Mouse (Mus musculus): Measurements from ENCODE around the gene Arxes2.
"Not testable (repeated sequence)": the region's sequence is repeated elsewhere in the genome, so short reads cannot be mapped to it uniquely, and the experiment has no call there.

Arxes2 gene

GRCm38 (mm10) chrX:135993664-135994119 is at the start of gene Arxes2:
TSS of gene Arxes2 (plus strand) at chrX:135993824.
- not testable (repeated sequence) for H3K36me3 ChIP-seq (ENCODE audit: control insufficient read depth, insufficient read depth, low read length, poor library complexity, severe bottlenecking); DNase-seq (ENCODE audit: low read depth, low spot score); H3K27me3 ChIP-seq (ENCODE audit: control insufficient read depth, insufficient read depth, low read length, poor library complexity, severe bottlenecking)

- no peaks in the 10 kb centered on the region for H3K36me3 ChIP-seq (ENCODE audit: control insufficient read depth, insufficient read depth, low read length, poor library complexity, severe bottlenecking)
- H3K27me3 ChIP-seq (ENCODE audit: control insufficient read depth, insufficient read depth, low read length, poor library complexity, severe bottlenecking): no peaks in the 10 kb centered on the region
- no peak for DNase-seq (ENCODE audit: low read depth, low spot score)
Observed at GRCm38 (mm10) chrX:135948699-135949437, 44.8 kb upstream of the Arxes2 start.

GRCm38 (mm10) chrX:135956988-135957690 is 36.5 kb upstream of the Arxes2 start:
- Histone ChIP-seq H3K36me3 (ENCODE audit: control insufficient read depth, insufficient read depth, low read length, poor library complexity, severe bottlenecking) (no peaks in the 10 kb centered on the region), H3K27me3 (ENCODE audit: control insufficient read depth, insufficient read depth, low read length, poor library complexity, severe bottlenecking) (no peaks in the 10 kb centered on the region)
- no peak for DNase-seq (ENCODE audit: low read depth, low spot score)

GRCm38 (mm10) chrX:135957691-135958081 is 35.9 kb upstream of the Arxes2 start:
- Histone ChIP-seq H3K36me3 (ENCODE audit: control insufficient read depth, insufficient read depth, low read length, poor library complexity, severe bottlenecking) (no peaks in the 10 kb centered on the region), H3K27me3 (ENCODE audit: control insufficient read depth, insufficient read depth, low read length, poor library complexity, severe bottlenecking) (no peaks in the 10 kb centered on the region)
- DNase-seq (ENCODE audit: low read depth, low spot score): no peak

GRCm38 (mm10) chrX:135958589-135959225 is 34.9 kb upstream of the Arxes2 start:
- H3K27me3 ChIP-seq (ENCODE audit: control insufficient read depth, insufficient read depth, low read length, poor library complexity, severe bottlenecking): no peaks in the 10 kb centered on the region
- H3K36me3 ChIP-seq (ENCODE audit: control insufficient read depth, insufficient read depth, low read length, poor library complexity, severe bottlenecking): no peaks in the 10 kb centered on the region
- no peak for DNase-seq (ENCODE audit: low read depth, low spot score)

- DNase-seq (ENCODE audit: low read depth, low spot score): no peak
- no peaks in the 10 kb centered on the region for H3K27me3 ChIP-seq (ENCODE audit: control insufficient read depth, insufficient read depth, low read length, poor library complexity, severe bottlenecking)
- no peaks in the 10 kb centered on the region for H3K36me3 ChIP-seq (ENCODE audit: control insufficient read depth, insufficient read depth, low read length, poor library complexity, severe bottlenecking)
Observed at GRCm38 (mm10) chrX:135959536-135959935, 34.1 kb upstream of the Arxes2 start.

GRCm38 (mm10) chrX:135962342-135962741 is 31.3 kb upstream of the Arxes2 start:
- Histone ChIP-seq H3K27me3 (ENCODE audit: control insufficient read depth, insufficient read depth, low read length, poor library complexity, severe bottlenecking) (no peaks in the 10 kb centered on the region), H3K36me3 (ENCODE audit: control insufficient read depth, insufficient read depth, low read length, poor library complexity, severe bottlenecking) (no peaks in the 10 kb centered on the region)
- DNase-seq (ENCODE audit: low read depth, low spot score): no peak

- H3K36me3 ChIP-seq (ENCODE audit: control insufficient read depth, insufficient read depth, low read length, poor library complexity, severe bottlenecking): no peaks in the 10 kb centered on the region
- DNase-seq (ENCODE audit: low read depth, low spot score): no peak
- H3K27me3 ChIP-seq (ENCODE audit: control insufficient read depth, insufficient read depth, low read length, poor library complexity, severe bottlenecking): no peaks in the 10 kb centered on the region
Observed at GRCm38 (mm10) chrX:135963130-135963529, 30.5 kb upstream of the Arxes2 start.

GRCm38 (mm10) chrX:135963629-135964028 is 30.0 kb upstream of the Arxes2 start:
- peak; percentile 30 for DNase-seq (ENCODE audit: low read depth, low spot score)
- Histone ChIP-seq H3K27me3 (ENCODE audit: control insufficient read depth, insufficient read depth, low read length, poor library complexity, severe bottlenecking) (no peaks in the 10 kb centered on the region), H3K36me3 (ENCODE audit: control insufficient read depth, insufficient read depth, low read length, poor library complexity, severe bottlenecking) (no peaks in the 10 kb centered on the region)

- no peak for DNase-seq (ENCODE audit: low read depth, low spot score)
- Histone ChIP-seq H3K36me3 (ENCODE audit: control insufficient read depth, insufficient read depth, low read length, poor library complexity, severe bottlenecking) (no peaks in the 10 kb centered on the region), H3K27me3 (ENCODE audit: control insufficient read depth, insufficient read depth, low read length, poor library complexity, severe bottlenecking) (no peaks in the 10 kb centered on the region)
Observed at GRCm38 (mm10) chrX:135973597-135974423, 19.8 kb upstream of the Arxes2 start.

- DNase-seq (ENCODE audit: low read depth, low spot score): no peak
- H3K27me3 ChIP-seq (ENCODE audit: control insufficient read depth, insufficient read depth, low read length, poor library complexity, severe bottlenecking): no peaks in the 10 kb centered on the region
- no peaks in the 10 kb centered on the region for H3K36me3 ChIP-seq (ENCODE audit: control insufficient read depth, insufficient read depth, low read length, poor library complexity, severe bottlenecking)
Observed at GRCm38 (mm10) chrX:135974424-135975225, 19.0 kb upstream of the Arxes2 start.

GRCm38 (mm10) chrX:135975226-135975552 is 18.4 kb upstream of the Arxes2 start:
- peak; percentile 63 for DNase-seq (ENCODE audit: low read depth, low spot score)
- Histone ChIP-seq H3K36me3 (ENCODE audit: control insufficient read depth, insufficient read depth, low read length, poor library complexity, severe bottlenecking) (no peaks in the 10 kb centered on the region), H3K27me3 (ENCODE audit: control insufficient read depth, insufficient read depth, low read length, poor library complexity, severe bottlenecking) (no peaks in the 10 kb centered on the region)

GRCm38 (mm10) chrX:135984539-135985260 is 8.9 kb upstream of the Arxes2 start:
- no peak for DNase-seq (ENCODE audit: low read depth, low spot score)
- Histone ChIP-seq H3K27me3 (ENCODE audit: control insufficient read depth, insufficient read depth, low read length, poor library complexity, severe bottlenecking) (no peaks in the 10 kb centered on the region), H3K36me3 (ENCODE audit: control insufficient read depth, insufficient read depth, low read length, poor library complexity, severe bottlenecking) (no peaks in the 10 kb centered on the region)
